Mouse (Mus musculus): Measurements from ENCODE around the gene Rpl3. TPM values are rescaled to one million over a fixed set of nuclear protein-coding genes. Genes with fewer than 3 reads are reported as not detected.

Rpl3 gene
- polyA plus RNA-seq, 1 experiment from 2014 or later = 633 TPM

GRCm38 (mm10) chr15:80105490-80106410 lies 14.1 kb upstream of the Rpl3 start:
- no peak for ATAC-seq (ENCODE audit: low read depth)
- no peak overlapping the region for H3K4me2 ChIP-seq (ENCODE audit: low read depth, low read length)
- H3K27me3 ChIP-seq (ENCODE audit: control insufficient read depth, insufficient read depth, low read length) = no peaks in the 10 kb centered on the region
- H3K9me3 ChIP-seq (ENCODE audit: control insufficient read depth, low read length) = no peaks in the 10 kb centered on the region
- H3K4me3 ChIP-seq (ENCODE audit: low read depth, low read length) = no peak overlapping the region
- 76% methylated on average over 12 of the region's 12 CpGs for WGBS
- H3K9ac ChIP-seq (replicated peaks; ENCODE audit: low read depth, low read length) = no peak overlapping the region
- no peaks in the 10 kb centered on the region for H3K36me3 ChIP-seq (ENCODE audit: control insufficient read depth, insufficient read depth, low read length)
- H3K4me1 ChIP-seq (ENCODE audit: control insufficient read depth, insufficient read depth, low read length) = no peaks in the 10 kb centered on the region
- H3K27ac ChIP-seq (ENCODE audit: low read depth, low read length) = no peak overlapping the region

- H3K4me3 ChIP-seq (ENCODE audit: low read depth, low read length) = no peak overlapping the region
- H3K9ac ChIP-seq (replicated peaks; ENCODE audit: low read depth, low read length) = no peak overlapping the region
- no peak overlapping the region for H3K27ac ChIP-seq (ENCODE audit: low read depth, low read length)
- H3K27me3 ChIP-seq (ENCODE audit: control insufficient read depth, insufficient read depth, low read length) = no peaks in the 10 kb centered on the region
- H3K4me2 ChIP-seq (ENCODE audit: low read depth, low read length) = no peak overlapping the region
- WGBS = 87% methylated on average over 6 of the region's 6 CpGs
- no peak for ATAC-seq (ENCODE audit: low read depth)
- no peaks in the 10 kb centered on the region for H3K36me3 ChIP-seq (ENCODE audit: control insufficient read depth, insufficient read depth, low read length)
- H3K9me3 ChIP-seq (ENCODE audit: control insufficient read depth, low read length) = no peaks in the 10 kb centered on the region
- peaks cover under 1% of the 10 kb centered on the region; the same call in 1 of the 2 replicates for H3K4me1 ChIP-seq (ENCODE audit: control insufficient read depth, insufficient read depth, low read length)
These were observed 10.8 kb upstream of the Rpl3 start for GRCm38 (mm10) chr15:80102495-80102894.

- H3K9me3 ChIP-seq (ENCODE audit: control insufficient read depth, low read length) = no peaks in the 10 kb centered on the region
- H3K36me3 ChIP-seq (ENCODE audit: control insufficient read depth, insufficient read depth, low read length) = no peaks in the 10 kb centered on the region
- no peak overlapping the region for H3K4me2 ChIP-seq (ENCODE audit: low read depth, low read length)
- no peak for ATAC-seq (ENCODE audit: low read depth)
- no peak overlapping the region for H3K27ac ChIP-seq (ENCODE audit: low read depth, low read length)
- H3K27me3 ChIP-seq (ENCODE audit: control insufficient read depth, insufficient read depth, low read length) = no peaks in the 10 kb centered on the region
- H3K4me1 ChIP-seq (ENCODE audit: control insufficient read depth, insufficient read depth, low read length) = peaks cover 4% of the 10 kb centered on the region
- no peak overlapping the region for H3K4me3 ChIP-seq (ENCODE audit: low read depth, low read length)
- 88% methylated on average over 6 of the region's 6 CpGs for WGBS
- H3K9ac ChIP-seq (replicated peaks; ENCODE audit: low read depth, low read length) = no peak overlapping the region
These were observed 9.8 kb upstream of the Rpl3 start for GRCm38 (mm10) chr15:80101503-80101902.

- no peaks in the 10 kb centered on the region for H3K27me3 ChIP-seq (ENCODE audit: control insufficient read depth, insufficient read depth, low read length)
- no peak overlapping the region for H3K4me3 ChIP-seq (ENCODE audit: low read depth, low read length)
- H3K36me3 ChIP-seq (ENCODE audit: control insufficient read depth, insufficient read depth, low read length) = no peaks in the 10 kb centered on the region
- 85% methylated on average over 10 of the region's 10 CpGs for WGBS
- no peak overlapping the region for H3K27ac ChIP-seq (ENCODE audit: low read depth, low read length)
- ATAC-seq (ENCODE audit: low read depth) = no peak
- H3K9ac ChIP-seq (replicated peaks; ENCODE audit: low read depth, low read length) = no peak overlapping the region
- no peak overlapping the region for H3K4me2 ChIP-seq (ENCODE audit: low read depth, low read length)
- H3K9me3 ChIP-seq (ENCODE audit: control insufficient read depth, low read length) = no peaks in the 10 kb centered on the region
- peaks cover 4% of the 10 kb centered on the region for H3K4me1 ChIP-seq (ENCODE audit: control insufficient read depth, insufficient read depth, low read length)
These were observed 9.2 kb upstream of the Rpl3 start for GRCm38 (mm10) chr15:80100871-80101270.

GRCm38 (mm10) chr15:80100196-80100595 lies 8.5 kb upstream of the Rpl3 start:
- no peaks in the 10 kb centered on the region for H3K36me3 ChIP-seq (ENCODE audit: control insufficient read depth, insufficient read depth, low read length)
- no peak overlapping the region for H3K4me2 ChIP-seq (ENCODE audit: low read depth, low read length)
- H3K27me3 ChIP-seq (ENCODE audit: control insufficient read depth, insufficient read depth, low read length) = no peaks in the 10 kb centered on the region
- no peak overlapping the region for H3K4me3 ChIP-seq (ENCODE audit: low read depth, low read length)
- H3K4me1 ChIP-seq (ENCODE audit: control insufficient read depth, insufficient read depth, low read length) = peaks cover 4% of the 10 kb centered on the region
- H3K9ac ChIP-seq (replicated peaks; ENCODE audit: low read depth, low read length) = no peak overlapping the region
- WGBS = 72% methylated on average over 3 of the region's 3 CpGs
- no peak for ATAC-seq (ENCODE audit: low read depth)
- no peaks in the 10 kb centered on the region for H3K9me3 ChIP-seq (ENCODE audit: control insufficient read depth, low read length)
- no peak overlapping the region for H3K27ac ChIP-seq (ENCODE audit: low read depth, low read length)

GRCm38 (mm10) chr15:80099477-80099876 lies 7.8 kb upstream of the Rpl3 start:
- no peaks in the 10 kb centered on the region for H3K36me3 ChIP-seq (ENCODE audit: control insufficient read depth, insufficient read depth, low read length)
- no peak overlapping the region for H3K4me3 ChIP-seq (ENCODE audit: low read depth, low read length)
- WGBS = 84% methylated on average over 3 of the region's 3 CpGs
- no peak for ATAC-seq (ENCODE audit: low read depth)
- H3K27ac ChIP-seq (ENCODE audit: low read depth, low read length) = no peak overlapping the region
- H3K9ac ChIP-seq (replicated peaks; ENCODE audit: low read depth, low read length) = no peak overlapping the region
- no peaks in the 10 kb centered on the region for H3K27me3 ChIP-seq (ENCODE audit: control insufficient read depth, insufficient read depth, low read length)
- peaks cover 4% of the 10 kb centered on the region for H3K4me1 ChIP-seq (ENCODE audit: control insufficient read depth, insufficient read depth, low read length)
- H3K9me3 ChIP-seq (ENCODE audit: control insufficient read depth, low read length) = no peaks in the 10 kb centered on the region
- no peak overlapping the region for H3K4me2 ChIP-seq (ENCODE audit: low read depth, low read length)

- 62% methylated on average over 9 of the region's 9 CpGs for WGBS
- Histone ChIP-seq H3K9me3 (ENCODE audit: control insufficient read depth, low read length) (no peaks in the 10 kb centered on the region), H3K4me2 (ENCODE audit: low read depth, low read length) (no peak overlapping the region), H3K4me3 (ENCODE audit: low read depth, low read length) (no peak overlapping the region), H3K4me1 (ENCODE audit: control insufficient read depth, insufficient read depth, low read length) (peaks cover 4% of the 10 kb centered on the region), H3K36me3 (ENCODE audit: control insufficient read depth, insufficient read depth, low read length) (no peaks in the 10 kb centered on the region), H3K27ac (ENCODE audit: low read depth, low read length) (no peak overlapping the region), H3K27me3 (ENCODE audit: control insufficient read depth, insufficient read depth, low read length) (no peaks in the 10 kb centered on the region), H3K9ac (replicated peaks; ENCODE audit: low read depth, low read length) (no peak overlapping the region)
- no peak for ATAC-seq (ENCODE audit: low read depth)
These were observed 7.1 kb upstream of the Rpl3 start for GRCm38 (mm10) chr15:80098809-80099208.

- WGBS = 39% methylated on average over 8 of the region's 8 CpGs
- Histone ChIP-seq H3K4me3 (ENCODE audit: low read depth, low read length) (no peak overlapping the region), H3K27ac (ENCODE audit: low read depth, low read length) (no peak overlapping the region), H3K4me2 (ENCODE audit: low read depth, low read length) (no peak overlapping the region), H3K9me3 (ENCODE audit: control insufficient read depth, low read length) (no peaks in the 10 kb centered on the region), H3K27me3 (ENCODE audit: control insufficient read depth, insufficient read depth, low read length) (no peaks in the 10 kb centered on the region), H3K4me1 (ENCODE audit: control insufficient read depth, insufficient read depth, low read length) (peaks cover 4% of the 10 kb centered on the region), H3K36me3 (ENCODE audit: control insufficient read depth, insufficient read depth, low read length) (no peaks in the 10 kb centered on the region), H3K9ac (replicated peaks; ENCODE audit: low read depth, low read length) (no peak overlapping the region)
- ATAC-seq (ENCODE audit: low read depth) = 0 out of 2 replicates have a peak, but pooled peaks have one; percentile 15
These were observed 6.4 kb upstream of the Rpl3 start for GRCm38 (mm10) chr15:80097999-80098461.

Measured in neural tube, embryonic 14.5 days (tissue).